Mouse (Mus musculus): Measurements from ENCODE around the gene Erlin1. TPM values are rescaled to one million over a fixed set of nuclear protein-coding genes. Genes with fewer than 3 reads are reported as not detected.

The Erlin1 gene
- polyA plus RNA-seq, 1 experiment, result 7.4 TPM

DNA sequence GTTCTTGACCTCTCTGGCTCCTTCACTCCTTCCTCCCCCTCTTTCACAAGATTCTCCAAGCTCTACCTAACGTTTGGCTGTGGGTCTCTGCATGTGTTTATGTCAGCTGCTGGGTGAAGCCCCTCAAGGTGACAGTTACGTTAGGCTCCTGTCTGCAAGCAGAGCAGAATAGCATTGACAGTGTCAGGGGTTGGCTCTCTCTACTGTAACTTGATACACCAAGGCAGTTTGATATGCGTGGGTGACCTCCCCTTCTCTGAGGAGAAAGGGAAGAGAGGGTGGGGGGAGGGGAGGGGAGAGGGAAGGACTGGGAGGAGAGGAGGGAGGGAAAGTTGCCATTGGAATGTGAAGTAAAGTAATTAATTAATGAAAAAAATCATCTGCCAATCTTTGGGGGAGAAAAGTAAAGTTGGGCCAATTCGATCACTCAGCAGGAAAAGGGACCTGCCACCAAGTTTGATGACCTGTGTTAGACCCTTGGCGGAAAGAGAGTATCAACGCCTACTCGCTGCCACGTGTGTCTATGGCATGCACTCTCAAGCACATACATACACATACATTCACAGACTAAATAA lies 42.5 kb downstream of the Erlin1 start:
- TF ChIP-seq POLR2A (IDR thresholded peaks at IDR 0.05; ENCODE audit: borderline replicate concordance, control insufficient read depth, low read depth, low read length) (no peak), CTCF (IDR thresholded peaks at IDR 0.05; ENCODE audit: control insufficient read depth, insufficient read depth, low read length) (no peak)
- WGBS, result 78% methylated on average over 8 of the region's 8 CpGs
- no peak overlapping the region for H3K4me3 ChIP-seq (replicated peaks; ENCODE audit: control insufficient read depth, low read depth, low read length)
- no peak overlapping the region for H3K27ac ChIP-seq (ENCODE audit: control insufficient read depth, insufficient read depth, low read depth, low read length, poor library complexity)
- no peaks in the 10 kb centered on the region for H3K4me1 ChIP-seq (ENCODE audit: control insufficient read depth, insufficient read depth, low read length)

DNA sequence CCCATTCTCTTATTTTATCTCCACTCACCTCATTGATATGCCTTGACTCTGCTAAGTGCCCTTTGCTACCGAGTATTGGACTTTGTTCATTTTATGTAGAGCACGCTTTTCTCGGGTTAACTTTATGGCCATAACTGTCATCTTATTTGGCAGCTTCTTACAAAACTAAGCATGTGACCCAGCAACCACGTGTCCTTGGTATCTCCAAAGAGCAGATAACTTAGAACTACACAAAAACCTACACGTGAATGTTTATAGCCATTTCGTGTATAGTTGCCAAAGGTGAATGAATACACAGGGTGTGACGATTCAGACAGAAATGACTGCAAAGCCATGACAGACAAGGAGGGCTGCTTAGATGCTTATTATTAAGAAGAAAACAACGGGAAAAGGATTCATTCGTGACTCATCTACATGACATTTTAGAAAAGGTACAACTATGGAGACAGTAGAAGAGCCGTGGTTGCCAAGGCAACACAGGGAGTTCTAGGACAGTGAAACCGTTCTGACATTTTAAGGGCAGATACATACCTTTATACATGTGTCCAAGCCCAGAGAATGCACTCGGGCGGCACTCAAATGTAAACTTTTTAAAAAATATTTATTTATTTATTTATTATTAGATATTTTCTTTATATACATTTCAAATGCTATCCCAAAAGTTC lies 44.5 kb downstream of the Erlin1 start:
- TF ChIP-seq CTCF (IDR thresholded peaks at IDR 0.05; ENCODE audit: control insufficient read depth, insufficient read depth, low read length) (no peak), POLR2A (IDR thresholded peaks at IDR 0.05; ENCODE audit: borderline replicate concordance, control insufficient read depth, low read depth, low read length) (no peak)
- no peak overlapping the region for H3K27ac ChIP-seq (ENCODE audit: control insufficient read depth, insufficient read depth, low read depth, low read length, poor library complexity)
- H3K4me1 ChIP-seq (ENCODE audit: control insufficient read depth, insufficient read depth, low read length), result no peaks in the 10 kb centered on the region
- H3K4me3 ChIP-seq (replicated peaks; ENCODE audit: control insufficient read depth, low read depth, low read length), result no peak overlapping the region
- 78% methylated on average over 13 of the region's 13 CpGs for WGBS

DNA sequence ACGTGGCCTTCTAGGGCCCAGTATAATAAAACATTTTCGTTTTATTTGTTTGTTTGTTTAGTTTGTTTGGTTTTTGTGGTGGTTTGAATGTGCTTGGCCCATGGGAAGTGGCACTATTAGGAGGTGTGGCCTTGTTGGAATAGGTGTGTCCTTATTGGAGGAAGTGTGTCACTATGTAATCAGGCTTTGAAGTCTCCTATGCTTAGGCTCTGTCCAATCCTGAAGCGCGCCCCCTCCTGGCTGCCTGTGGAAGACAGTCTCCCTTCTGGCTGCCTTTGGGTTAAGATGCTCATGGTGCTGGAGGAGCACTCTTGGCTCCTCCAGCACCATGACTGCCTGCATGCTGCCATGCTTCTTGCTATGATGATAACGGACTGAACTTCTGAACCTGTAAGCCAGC lies 46.5 kb downstream of the Erlin1 start:
- no peaks in the 10 kb centered on the region for H3K4me1 ChIP-seq (ENCODE audit: control insufficient read depth, insufficient read depth, low read length)
- no peak overlapping the region for H3K4me3 ChIP-seq (replicated peaks; ENCODE audit: control insufficient read depth, low read depth, low read length)
- no peak overlapping the region for H3K27ac ChIP-seq (ENCODE audit: control insufficient read depth, insufficient read depth, low read depth, low read length, poor library complexity)
- no peak for TF ChIP-seq POLR2A (IDR thresholded peaks at IDR 0.05; ENCODE audit: borderline replicate concordance, control insufficient read depth, low read depth, low read length)
- no peak; the same call in 1 of the 2 replicates for TF ChIP-seq CTCF (IDR thresholded peaks at IDR 0.05; ENCODE audit: control insufficient read depth, insufficient read depth, low read length)
- WGBS, result 72% methylated on average over 5 of the region's 5 CpGs

DNA sequence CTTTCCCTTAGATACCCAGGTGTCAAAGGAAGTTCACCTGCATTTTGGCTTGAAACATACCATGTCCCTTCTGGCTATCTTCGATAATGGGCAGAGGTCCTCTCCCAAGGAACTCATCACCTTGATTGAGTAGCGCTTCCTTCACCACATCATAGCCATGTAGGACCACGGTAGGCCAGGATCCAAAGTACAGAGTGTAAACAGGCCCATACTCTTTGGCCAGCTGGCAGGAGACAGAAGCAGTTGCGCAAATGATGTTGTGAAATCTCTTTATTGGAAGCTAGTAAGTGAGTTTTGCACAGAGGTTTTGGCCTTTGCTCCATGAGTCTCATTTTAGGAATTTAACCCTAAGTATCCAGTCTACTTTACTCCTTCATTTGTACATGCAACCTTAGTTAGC lies 48.1 kb downstream of the Erlin1 start:
- no peak for TF ChIP-seq CTCF (IDR thresholded peaks at IDR 0.05; ENCODE audit: control insufficient read depth, insufficient read depth, low read length)
- no peak for TF ChIP-seq POLR2A (IDR thresholded peaks at IDR 0.05; ENCODE audit: borderline replicate concordance, control insufficient read depth, low read depth, low read length)
- Histone ChIP-seq H3K27ac (ENCODE audit: control insufficient read depth, insufficient read depth, low read depth, low read length, poor library complexity) (no peak overlapping the region), H3K4me3 (replicated peaks; ENCODE audit: control insufficient read depth, low read depth, low read length) (no peak overlapping the region), H3K4me1 (ENCODE audit: control insufficient read depth, insufficient read depth, low read length) (no peaks in the 10 kb centered on the region)
- 53% methylated on average over 4 of the region's 4 CpGs for WGBS

DNA sequence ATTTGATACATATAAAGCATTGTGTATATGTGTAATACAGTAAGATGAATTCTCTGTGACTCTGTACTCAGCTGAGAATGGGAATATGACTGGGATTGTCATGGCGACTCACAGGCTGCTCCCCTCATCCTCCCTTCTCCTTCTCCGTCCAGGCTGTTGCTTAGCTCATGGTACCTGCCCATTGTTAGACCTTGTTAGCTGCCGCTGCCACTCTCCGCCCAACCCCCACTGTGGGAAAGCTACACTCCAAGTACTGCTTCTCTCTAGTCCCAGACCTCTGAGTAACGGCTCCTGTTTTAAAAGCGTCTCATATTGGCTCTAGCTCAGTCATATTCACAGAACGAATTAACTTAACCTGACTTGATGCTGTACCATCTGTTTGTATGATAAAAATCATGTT lies 49.8 kb downstream of the Erlin1 start:
- Histone ChIP-seq H3K27ac (ENCODE audit: control insufficient read depth, insufficient read depth, low read depth, low read length, poor library complexity) (no peak overlapping the region), H3K4me1 (ENCODE audit: control insufficient read depth, insufficient read depth, low read length) (no peaks in the 10 kb centered on the region), H3K4me3 (replicated peaks; ENCODE audit: control insufficient read depth, low read depth, low read length) (no peak overlapping the region)
- WGBS, result 81% methylated on average over 7 of the region's 7 CpGs
- TF ChIP-seq POLR2A (IDR thresholded peaks at IDR 0.05; ENCODE audit: borderline replicate concordance, control insufficient read depth, low read depth, low read length), result no peak
- no peak for TF ChIP-seq CTCF (IDR thresholded peaks at IDR 0.05; ENCODE audit: control insufficient read depth, insufficient read depth, low read length)

DNA sequence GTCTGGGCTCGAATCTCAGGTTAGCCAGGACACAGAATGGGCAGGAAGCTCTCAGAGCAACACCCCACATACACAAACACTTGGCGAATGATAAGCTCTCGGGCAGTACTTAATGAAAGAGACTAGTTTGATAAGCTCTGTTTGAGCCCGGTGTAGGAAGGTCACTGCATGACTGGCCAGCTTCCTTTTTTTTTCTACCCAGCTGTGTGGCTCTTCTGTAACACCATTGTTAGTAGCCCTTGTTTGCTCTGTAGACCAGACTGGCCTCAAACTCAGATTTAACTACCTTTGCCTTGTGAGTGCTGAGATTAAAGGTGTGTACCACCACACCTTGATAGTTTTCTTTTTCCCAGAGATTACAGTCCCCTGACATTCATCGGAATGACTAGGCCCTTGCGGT lies 55.7 kb downstream of the Erlin1 start:
- WGBS, result 76% methylated on average over 6 of the region's 6 CpGs
- no peak overlapping the region for H3K27ac ChIP-seq (ENCODE audit: control insufficient read depth, insufficient read depth, low read depth, low read length, poor library complexity)

DNA sequence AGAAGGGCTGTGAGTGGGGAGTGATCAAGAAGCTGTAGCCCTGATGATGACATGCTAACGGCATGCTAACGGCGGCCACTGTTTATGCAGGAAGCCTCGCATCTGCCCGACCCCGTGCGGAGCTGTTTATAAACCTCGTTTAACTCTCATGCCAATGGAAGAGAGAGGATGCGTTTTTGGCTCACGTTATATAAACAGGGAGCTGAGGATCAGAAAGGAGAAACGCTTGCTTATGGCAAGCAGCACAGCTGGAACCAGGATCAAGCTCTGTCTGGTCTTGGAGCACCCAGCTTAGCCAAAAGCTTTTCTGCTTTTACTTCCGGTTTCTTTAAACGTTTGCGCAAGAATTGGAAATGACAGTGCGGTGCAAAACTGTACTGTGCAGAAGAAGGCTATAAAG lies 60.8 kb downstream of the Erlin1 start:
- no peak for TF ChIP-seq CTCF (IDR thresholded peaks at IDR 0.05; ENCODE audit: control insufficient read depth, insufficient read depth, low read length)
- no peak for TF ChIP-seq POLR2A (IDR thresholded peaks at IDR 0.05; ENCODE audit: borderline replicate concordance, control insufficient read depth, low read depth, low read length)
- peak overlapping the region; percentile 48 for H3K4me3 ChIP-seq (replicated peaks; ENCODE audit: control insufficient read depth, low read depth, low read length)
- no peak overlapping the region for H3K27ac ChIP-seq (ENCODE audit: control insufficient read depth, insufficient read depth, low read depth, low read length, poor library complexity)
- H3K4me1 ChIP-seq (ENCODE audit: control insufficient read depth, insufficient read depth, low read length), result no peaks in the 10 kb centered on the region
- 34% methylated on average over 15 of the region's 15 CpGs for WGBS

More for the DNA sequence above, 55.7 kb downstream of the Erlin1 start:
- TF ChIP-seq CTCF (IDR thresholded peaks at IDR 0.05; ENCODE audit: control insufficient read depth, insufficient read depth, low read length) (no peak), POLR2A (IDR thresholded peaks at IDR 0.05; ENCODE audit: borderline replicate concordance, control insufficient read depth, low read depth, low read length) (no peak)
- no peak overlapping the region for H3K4me3 ChIP-seq (replicated peaks; ENCODE audit: control insufficient read depth, low read depth, low read length)
- no peaks in the 10 kb centered on the region for H3K4me1 ChIP-seq (ENCODE audit: control insufficient read depth, insufficient read depth, low read length)

DNA sequence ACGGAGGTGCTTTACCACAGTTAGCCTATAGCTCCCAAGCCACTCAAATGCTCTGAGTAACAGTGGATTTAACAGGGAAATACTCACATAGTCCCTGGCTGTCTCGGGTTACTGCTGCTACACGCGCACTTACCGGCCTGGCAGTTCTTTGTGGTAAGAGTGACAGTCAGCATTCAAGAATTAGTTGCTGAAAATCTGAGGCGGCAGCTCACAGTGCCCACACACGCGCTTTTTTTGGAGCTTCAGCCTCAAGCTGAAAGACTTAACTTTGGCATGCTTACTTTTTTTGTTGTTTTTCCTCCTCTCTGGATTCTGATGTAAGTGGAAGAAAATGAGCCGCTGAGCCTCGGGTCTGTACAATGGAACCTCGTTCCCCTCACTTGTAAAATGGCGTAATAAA lies 62.4 kb downstream of the Erlin1 start:
- no peak for TF ChIP-seq POLR2A (IDR thresholded peaks at IDR 0.05; ENCODE audit: borderline replicate concordance, control insufficient read depth, low read depth, low read length)
- no peak for TF ChIP-seq CTCF (IDR thresholded peaks at IDR 0.05; ENCODE audit: control insufficient read depth, insufficient read depth, low read length)
- Histone ChIP-seq H3K27ac (ENCODE audit: control insufficient read depth, insufficient read depth, low read depth, low read length, poor library complexity) (no peak overlapping the region), H3K4me1 (ENCODE audit: control insufficient read depth, insufficient read depth, low read length) (no peaks in the 10 kb centered on the region), H3K4me3 (replicated peaks; ENCODE audit: control insufficient read depth, low read depth, low read length) (no peak overlapping the region)
- WGBS, result 77% methylated on average over 12 of the region's 12 CpGs
